Mouse (Mus musculus) inflammation-experienced regulatory T-cells, adult 6 months (primary cell): ENCODE data around the gene Gmpr2. TPM values are rescaled to one million over a fixed set of nuclear protein-coding genes. Genes with fewer than 3 reads are reported as not detected.

Experiments used
- ATAC-seq: one replicate; pipeline ENCODE4 v1.8.0; 2017
- polyA plus RNA-seq, 3 experiments: library from polyadenylated mRNA; unstranded; fragments of 100-300 nt; shearing (Covaris generic); gene quantifications; one replicate each; pipeline ENCODE4 v1.2.1; 2017

The Gmpr2 gene
- polyA plus RNA-seq, 3 experiments from 2014 or later = 25.8 to 33.9 (median 29.9) TPM

DNA sequence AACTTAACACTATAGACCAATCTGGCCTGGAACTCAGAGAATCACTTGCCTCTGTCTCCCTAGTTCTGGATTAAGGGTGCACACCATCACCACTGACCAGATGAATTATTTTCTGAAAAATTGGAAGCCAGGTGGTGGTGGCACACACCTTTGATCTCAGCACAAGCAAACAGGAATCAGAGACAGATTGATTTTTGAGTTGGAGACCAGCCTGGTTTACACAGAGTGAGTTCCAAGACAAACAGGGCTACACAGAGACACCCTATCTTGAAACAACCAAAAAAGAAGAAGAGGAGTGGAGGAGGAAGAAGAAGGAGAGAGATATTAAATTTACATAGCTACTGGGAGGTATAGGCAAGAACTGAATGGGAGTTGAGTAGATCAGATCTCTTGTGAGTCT is 54.5 kb downstream of the Gmpr2 start:
- ATAC-seq = no peak

DNA sequence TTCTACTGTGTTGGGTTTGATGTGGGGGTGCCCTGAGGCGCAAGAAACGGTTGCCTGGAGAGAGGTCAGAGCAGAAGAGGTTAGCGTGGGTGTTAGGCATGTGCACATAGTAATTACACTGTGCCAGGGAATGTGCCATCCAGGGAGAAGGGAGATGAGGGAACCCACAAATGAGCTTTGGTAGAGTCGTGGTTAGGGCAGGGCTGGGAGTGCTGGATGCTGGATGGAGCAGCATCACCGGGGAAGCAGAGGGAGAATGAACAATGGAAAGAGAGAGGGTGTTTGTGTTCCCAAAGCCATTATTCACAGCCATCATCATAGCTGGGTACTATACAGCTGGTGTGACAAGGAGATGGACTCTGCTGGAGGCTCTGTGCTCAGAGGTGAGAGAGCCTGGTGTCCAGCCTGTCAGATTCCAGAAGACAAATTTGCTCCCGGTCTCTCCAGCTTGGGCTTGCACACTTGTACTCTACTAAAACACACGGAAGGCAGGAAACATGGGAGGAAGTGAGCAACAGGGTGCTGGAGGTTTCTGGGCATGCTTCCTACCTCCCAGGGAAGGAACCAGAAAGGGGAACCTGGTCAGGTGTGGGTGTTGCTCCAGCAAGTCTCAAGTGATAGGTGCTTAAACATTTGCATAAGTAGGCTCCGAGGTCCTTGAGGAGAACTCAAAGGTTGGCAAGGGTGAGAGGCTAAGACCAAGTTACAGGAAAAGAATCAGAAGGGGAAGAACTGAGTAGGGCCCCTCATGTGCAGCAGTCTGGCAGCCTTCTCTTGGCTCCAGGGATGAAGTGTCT is 56.3 kb downstream of the Gmpr2 start:
- ATAC-seq = no peak

Other genes with a start within 250 kb of the Gmpr2 start
- 10 to 100 TPM; 37.3 to 38.7 (median 37.4) TPM for gene Dhrs4, start 193.2 kb upstream of the Gmpr2 start, polyA plus RNA-seq
- not detected for gene Carmil3, start 181.3 kb upstream of the Gmpr2 start, polyA plus RNA-seq
- gene Cpne6, start 161.5 kb upstream of the Gmpr2 start, polyA plus RNA-seq = not detected
- under 1 TPM in 1 of 3 experiments, not detected in 2; 0.08 TPM for gene Nrl, start 147.0 kb upstream of the Gmpr2 start, polyA plus RNA-seq
- gene Pck2, start 131.7 kb upstream of the Gmpr2 start, polyA plus RNA-seq = 10 to 100 TPM; 31.9 to 37.5 (median 35.9) TPM
- gene Dcaf11, start 111.9 kb upstream of the Gmpr2 start, polyA plus RNA-seq = 100 to 1,000 TPM in 1 of 3 experiments, 10 to 100 TPM in 2; 73.9 to 107 (median 81.0) TPM
- gene A730061H03Rik, start 111.5 kb upstream of the Gmpr2 start, polyA plus RNA-seq = 1 to 10 TPM; 1.4 to 3.2 (median 3.2) TPM
- not detected for gene Fitm1, start 96.3 kb upstream of the Gmpr2 start, polyA plus RNA-seq
- 100 to 1,000 TPM; 667 to 812 (median 693) TPM for gene Psme1, start 93.8 kb upstream of the Gmpr2 start, polyA plus RNA-seq
- gene Emc9, start 86.6 kb upstream of the Gmpr2 start, polyA plus RNA-seq = 10 to 100 TPM; 19.1 to 25.6 (median 23.3) TPM
- gene Psme2, start 80.8 kb upstream of the Gmpr2 start, polyA plus RNA-seq = 1,000 to 10,000 TPM in 1 of 3 experiments, 100 to 1,000 TPM in 2; 828 to 1,360 (median 869) TPM
- 10 to 100 TPM; 26.7 to 37.2 (median 35.3) TPM for gene Rnf31, start 80.2 kb upstream of the Gmpr2 start, polyA plus RNA-seq
- gene Irf9, start 68.4 kb upstream of the Gmpr2 start, polyA plus RNA-seq = 100 to 1,000 TPM; 120 to 174 (median 141) TPM
- 1 to 10 TPM in 2 of 3 experiments, not detected in 1; 2.7 to 4.0 TPM for gene Rec8, start 53.9 kb upstream of the Gmpr2 start, polyA plus RNA-seq
- 10 to 100 TPM; 21.1 to 39.8 (median 36.3) TPM for gene Ipo4, start 36.0 kb upstream of the Gmpr2 start, polyA plus RNA-seq
- gene Gm49378, start 34.0 kb upstream of the Gmpr2 start, polyA plus RNA-seq = 1 to 10 TPM in 2 of 3 experiments, under 1 TPM in 1; 0.44 to 2.8 (median 2.5) TPM
- 10 to 100 TPM; 36.3 to 45.0 (median 39.3) TPM for gene Tm9sf1, start 28.1 kb upstream of the Gmpr2 start, polyA plus RNA-seq
- 1 to 10 TPM in 2 of 3 experiments, under 1 TPM in 1; 0.68 to 2.2 (median 1.2) TPM for gene Tssk4, start 21.8 kb upstream of the Gmpr2 start, polyA plus RNA-seq
- 100 to 1,000 TPM in 1 of 3 experiments, 10 to 100 TPM in 2; 89.2 to 101 (median 95.6) TPM for gene Mdp1, start 11.4 kb upstream of the Gmpr2 start, polyA plus RNA-seq
- 100 to 1,000 TPM; 335 to 412 (median 375) TPM for gene Nedd8, start 183 bp downstream of the Gmpr2 start, polyA plus RNA-seq
- 10 to 100 TPM; 26.4 to 30.7 (median 30.2) TPM for gene Tinf2, start 9.9 kb downstream of the Gmpr2 start, polyA plus RNA-seq
- gene Tgm1, start 42.0 kb downstream of the Gmpr2 start, polyA plus RNA-seq = not detected
- 10 to 100 TPM; 40.8 to 75.9 (median 62.1) TPM for gene Rabggta, start 50.3 kb downstream of the Gmpr2 start, polyA plus RNA-seq
- 10 to 100 TPM; 32.4 to 57.8 (median 46.5) TPM for gene Dhrs1, start 73.7 kb downstream of the Gmpr2 start, polyA plus RNA-seq
- gene Nop9, start 73.8 kb downstream of the Gmpr2 start, polyA plus RNA-seq = 1 to 10 TPM; 4.1 to 8.4 (median 5.4) TPM
- not detected for gene Cideb, start 86.5 kb downstream of the Gmpr2 start, polyA plus RNA-seq
- gene Ltb4r2, start 89.5 kb downstream of the Gmpr2 start, polyA plus RNA-seq = not detected
- 10 to 100 TPM in 1 of 3 experiments, 1 to 10 TPM in 1, under 1 TPM in 1; 0.57 to 16.6 (median 3.8) TPM for gene Ltb4r1, start 94.0 kb downstream of the Gmpr2 start, polyA plus RNA-seq
- gene Adcy4, start 112.2 kb downstream of the Gmpr2 start, polyA plus RNA-seq = under 1 TPM in 1 of 3 experiments, not detected in 2; 0.29 TPM
- 10 to 100 TPM; 71.9 to 99.8 (median 84.8) TPM for gene Ripk3, start 116.9 kb downstream of the Gmpr2 start, polyA plus RNA-seq
- gene Nfatc4, start 151.2 kb downstream of the Gmpr2 start, polyA plus RNA-seq = not detected
- gene Nynrin, start 182.1 kb downstream of the Gmpr2 start, polyA plus RNA-seq = under 1 TPM in 1 of 3 experiments, not detected in 2; 0.04 TPM
- under 1 TPM in 1 of 3 experiments, not detected in 2; 0.11 TPM for gene Cbln3, start 212.5 kb downstream of the Gmpr2 start, polyA plus RNA-seq
- gene Khnyn, start 213.0 kb downstream of the Gmpr2 start, polyA plus RNA-seq = 10 to 100 TPM; 10.5 to 13.1 (median 12.8) TPM
- 100 to 1,000 TPM in 1 of 3 experiments, 10 to 100 TPM in 2; 76.4 to 107 (median 93.3) TPM for gene Sdr39u1, start 228.4 kb downstream of the Gmpr2 start, polyA plus RNA-seq